Mouse (Mus musculus) left cerebral cortex, postnatal 36 days (tissue): ENCODE results near the gene Raly. TPM values are rescaled to one million over a fixed set of nuclear protein-coding genes. Genes with fewer than 3 reads are reported as not detected.
"Not testable (repeated sequence)": the region's sequence is repeated elsewhere in the genome, so short reads cannot be mapped to it uniquely, and the experiment has no call there.

Experiments
- DNase-seq, 2 experiments: peaks; one replicate each; pipeline ENCODE4 v3.0.0; 2021 to 2022; ENCODE audit warnings: low spot score in 2 of 2, mixed read lengths in 1 of 2
- intact Hi-C: fragments of 180-260 bp; cut with DNase I; formaldehyde crosslinking; loops from one replicate; pipeline ENCODE4 v1.15.1; 2025
- total RNA-seq, 2 experiments: library from RNA; stranded (reverse); gene quantifications; 2 replicates each; pipeline ENCODE4 v1.2.3; 2021

The Raly gene
- total RNA-seq, 2 experiments from 2014 or later = 99.7 to 112 TPM

GRCm38 (mm10) chr2:154908223-154908622, 117.3 kb downstream of the Raly start:
- intact Hi-C loops = not testable (repeated sequence)

GRCm38 (mm10) chr2:154909789-154910188, 118.9 kb downstream of the Raly start:
- intact Hi-C loops = no loop called here
- no peak for DNase-seq

More at GRCm38 (mm10) chr2:154908223-154908622, 117.3 kb downstream of the Raly start:
- not testable (repeated sequence) for DNase-seq

- no peak for DNase-seq
- intact Hi-C loops = no loop called here
These were observed 125.1 kb downstream of the Raly start for GRCm38 (mm10) chr2:154915922-154916541.

- DNase-seq = no peak
- intact Hi-C loops = no loop called here
These were observed 125.7 kb downstream of the Raly start for GRCm38 (mm10) chr2:154916547-154916946.

Other genes starting within 250 kb of the Raly start
- 1 to 10 TPM in 1 of 2 experiments, under 1 TPM in 1; 0.49 to 1.2 TPM for gene 1700003F12Rik, start 244.0 kb upstream of the Raly start, total RNA-seq
- gene Actl10, start 239.3 kb upstream of the Raly start, total RNA-seq = not detected
- 10 to 100 TPM; 88.7 to 95.3 TPM for gene Necab3, start 232.2 kb upstream of the Raly start, total RNA-seq
- 10 to 100 TPM; 10.2 to 14.6 TPM for gene E2f1, start 221.2 kb upstream of the Raly start, total RNA-seq
- gene Pxmp4, start 187.4 kb upstream of the Raly start, total RNA-seq = 10 to 100 TPM; 12.4 to 13.9 TPM
- gene Zfp341, start 177.8 kb upstream of the Raly start, total RNA-seq = 10 to 100 TPM; 11.8 to 12.9 TPM
- gene 4930519P11Rik, start 177.7 kb upstream of the Raly start, total RNA-seq = not detected
- gene Chmp4b, start 139.4 kb upstream of the Raly start, total RNA-seq = 100 to 1,000 TPM; 202 to 234 TPM
- gene Gm14214, start 21.1 kb upstream of the Raly start, total RNA-seq = not detected
- gene a, start 306 bp downstream of the Raly start, total RNA-seq = not detected
- gene Eif2s2, start 101.8 kb downstream of the Raly start, total RNA-seq = 10 to 100 TPM; 45.5 to 49.9 TPM
- gene Gm14226, start 227.2 kb downstream of the Raly start, total RNA-seq = under 1 TPM; 0.10 to 0.11 TPM